ENCODE assay signal across 23 mouse cellular contexts in genomic region chr15:3435637-3436036, GRCm38 (mm10).
DNase-seq lines count a peak whose midpoint lies in the region; ATAC-seq and TF ChIP-seq lines count a peak whose summit lies in the region.
"Had no signal": no experiment of that assay in that cellular context is flagged by ENCODE, and none has a peak within 500 bp of the region (broad histone marks: within the 10 kb centered on the region; RNA-seq: fewer than 3 reads in every experiment).

No protein-coding gene starts in this region.

- TF ChIP-seq POLR2A in heart, adult 2 months (IDR thresholded peaks at IDR 0.05; ENCODE audit: insufficient read depth, low read depth, low read length), result no peak

- DNase-seq in heart, adult 2 months, result no peak
- DNase-seq in heart, postnatal 4 days, result no peak
- DNase-seq in kidney, adult 9 months, result peak; percentile 40
- DNase-seq in kidney, adult 18-20 months, result no peak
- DNase-seq in lung, adult 18-20 months, result no peak
- peak; percentile 20 for DNase-seq in retina, embryonic 14.5 days (ENCODE audit: low spot score)
- DNase-seq: B cell, adult 2 months; cerebellum, adult 2 months; cerebellum, postnatal 36 days; gastrocnemius, postnatal 36 days; heart, postnatal 14 days; layer of hippocampus, postnatal 36 days; lung, postnatal 4 days; thymus, postnatal 25 days had no signal

- no peaks in the 10 kb centered on the region for H3K27me3 ChIP-seq in heart, adult 2 months (ENCODE audit: control insufficient read depth, insufficient read depth, low read length)
- no peaks in the 10 kb centered on the region for H3K27me3 ChIP-seq in lung, embryonic 16.5 days (ENCODE audit: control insufficient read depth, insufficient read depth, low read depth, low read length)
- H3K27me3 ChIP-seq: embryonic facial prominence, embryonic 12.5 days; hindbrain, embryonic 15.5 days; intestine, embryonic 15.5 days; limb, embryonic 13.5 days had no signal

- H3K4me2 ChIP-seq in lung, embryonic 16.5 days (ENCODE audit: low read depth, low read length), result no peak overlapping the region
- H3K4me2 ChIP-seq: embryonic facial prominence, embryonic 12.5 days; hindbrain, embryonic 15.5 days; intestine, embryonic 15.5 days; limb, embryonic 13.5 days had no signal

- H3K9me3 ChIP-seq in lung, embryonic 16.5 days (ENCODE audit: control insufficient read depth, low read length), result no peaks in the 10 kb centered on the region
- H3K9me3 ChIP-seq: embryonic facial prominence, embryonic 12.5 days; hindbrain, embryonic 15.5 days; intestine, embryonic 15.5 days; limb, embryonic 13.5 days; midbrain, embryonic 10.5 days had no signal

- no peak for ATAC-seq in lung, embryonic 16.5 days (ENCODE audit: low read depth)
- ATAC-seq in monocyte, adult 5-6 weeks (replicated peaks; ENCODE audit: insufficient number of reproducible peaks, low FRiP score, low TSS enrichment, poor library complexity, severe bottlenecking), result no peak
- ATAC-seq: forebrain, embryonic 16.5 days; intestine, embryonic 15.5 days had no signal

- TF ChIP-seq EP300 in heart, adult 2 months (IDR thresholded peaks at IDR 0.05; ENCODE audit: insufficient read depth, low read depth, low read length), result no peak

- no peak overlapping the region for H3K4me3 ChIP-seq in heart, adult 2 months
- H3K4me3 ChIP-seq in lung, embryonic 16.5 days (ENCODE audit: low read length), result no peak overlapping the region
- H3K4me3 ChIP-seq: embryonic facial prominence, embryonic 12.5 days; hindbrain, embryonic 15.5 days; intestine, embryonic 15.5 days; limb, embryonic 13.5 days; midbrain, embryonic 10.5 days had no signal

- H3K79me2 ChIP-seq in heart, adult 2 months (replicated peaks; ENCODE audit: control insufficient read depth, insufficient read depth, low read length), result peaks cover 2% of the 10 kb centered on the region; the same call in 1 of the 2 replicates

- peaks cover 47% of the 10 kb centered on the region for H3K36me3 ChIP-seq in heart, adult 2 months (ENCODE audit: control insufficient read depth, insufficient read depth, low read length)
- H3K36me3 ChIP-seq in lung, embryonic 16.5 days (ENCODE audit: control insufficient read depth, insufficient read depth, low read length), result no peaks in the 10 kb centered on the region
- H3K36me3 ChIP-seq: embryonic facial prominence, embryonic 12.5 days; hindbrain, embryonic 15.5 days; intestine, embryonic 15.5 days; limb, embryonic 13.5 days; midbrain, embryonic 10.5 days had no signal

- intact Hi-C loops in heart, adult 2 months (cut with DNase I), result loop anchor here (5.0 to 10.0 kb wide), 2 partner anchors 78 to 211 kb away; no protein-coding TSS in a partner anchor

- H3K9ac ChIP-seq in heart, adult 2 months (ENCODE audit: low read depth, low read length), result no peak overlapping the region
- H3K9ac ChIP-seq in lung, embryonic 16.5 days (ENCODE audit: low read length), result no peak overlapping the region
- H3K9ac ChIP-seq: embryonic facial prominence, embryonic 12.5 days; hindbrain, embryonic 15.5 days; intestine, embryonic 15.5 days; limb, embryonic 13.5 days; liver, embryonic 14.5 days had no signal

- H3K27ac ChIP-seq in heart, adult 2 months, result peak overlapping the region; percentile 82
- 0 out of 2 replicates have a peak overlapping the region, but pooled peaks have one; percentile 22 for H3K27ac ChIP-seq in lung, embryonic 16.5 days (ENCODE audit: low read length)
- H3K27ac ChIP-seq: embryonic facial prominence, embryonic 12.5 days; hindbrain, embryonic 15.5 days; intestine, embryonic 15.5 days; limb, embryonic 13.5 days; liver, embryonic 14.5 days; midbrain, embryonic 10.5 days had no signal

- no peak for TF ChIP-seq CTCF in heart, adult 2 months (IDR thresholded peaks at IDR 0.05)

- H3K4me1 ChIP-seq in heart, adult 2 months (ENCODE audit: control insufficient read depth, insufficient read depth, low read length), result peaks cover 24% of the 10 kb centered on the region
- peaks cover 20% of the 10 kb centered on the region for H3K4me1 ChIP-seq in lung, embryonic 16.5 days (replicated peaks; ENCODE audit: control insufficient read depth, insufficient read depth, low read length)
- H3K4me1 ChIP-seq: hindbrain, embryonic 15.5 days; midbrain, embryonic 10.5 days had no signal

- 18% methylated on average over 4 of the region's 4 CpGs for WGBS in heart, adult 2 months
- 41% methylated on average over 4 of the region's 4 CpGs for WGBS in lung, embryonic 16.5 days

Comparison
In these comparisons a context has a peak if more than half of its experiments do, and no peak if none do; other contexts are left out.
1. DNase-seq: peak in kidney, adult 9 months (single experiment) and retina, embryonic 14.5 days (single experiment); none in heart, adult 2 months (0 of 2), heart, postnatal 4 days (single experiment), kidney, adult 18-20 months (single experiment) and lung, adult 18-20 months (0 of 2).